Mouse (Mus musculus): ENCODE data around the gene Zfp341. TPM values are rescaled to one million over a fixed set of nuclear protein-coding genes. Genes with fewer than 3 reads are reported as not detected.

Gene Zfp341
- total and polyA plus RNA-seq, 3 experiments: 2.0 to 6.3 TPM; not detected in 1

- Histone ChIP-seq H3K9ac (ENCODE audit: control insufficient read depth, low read depth, low read length, poor library complexity, severe bottlenecking) (no peak overlapping the region), H3K36me3 (ENCODE audit: control insufficient read depth in 1 of 2, insufficient read depth in 2 of 2, low read length in 2 of 2) (peaks cover 0 to 23% of the 10 kb centered on the region in 2 experiments; a peak in 2 of 4 replicates), H3K27ac (ENCODE audit: control insufficient read depth, low read depth, low read length) (no peak overlapping the region), H3K79me2 (ENCODE audit: control insufficient read depth, insufficient read depth, low read length, poor library complexity) (peaks cover 24% of the 10 kb centered on the region), H3K4me1 (ENCODE audit: control insufficient read depth in 1 of 2, insufficient read depth in 2 of 2, low read length in 2 of 2) (peaks cover 6 to 11% of the 10 kb centered on the region in 2 experiments), H3K27me3 (ENCODE audit: control insufficient read depth in 1 of 2, insufficient read depth in 2 of 2, low read length in 2 of 2) (no peaks in the 10 kb centered on the region), H3K9me3 (replicated peaks; ENCODE audit: insufficient read depth, low read length) (no peaks in the 10 kb centered on the region), H3K4me3 (ENCODE audit: control insufficient read depth in 1 of 2, insufficient read depth in 1 of 2, low read depth in 2 of 2, low read length in 2 of 2) (no peak overlapping the region)
- no peak for TF ChIP-seq ZKSCAN1 (IDR thresholded peaks at IDR 0.05; ENCODE audit: low read depth, low read length)
- no peak for TF ChIP-seq TBP (IDR thresholded peaks at IDR 0.05; ENCODE audit: low read depth, low read length)
- no peak for TF ChIP-seq HCFC1 (IDR thresholded peaks at IDR 0.05; ENCODE audit: low read depth, low read length)
- TF ChIP-seq UBTF (IDR thresholded peaks at IDR 0.05; ENCODE audit: borderline replicate concordance, insufficient read depth, low read depth, low read length): no peak
- peak; percentile 51; the same call in 1 of the 2 replicates for TF ChIP-seq GATA1 (IDR thresholded peaks at IDR 0.05; ENCODE audit: low read depth, low read length)
- TF ChIP-seq ZNF384 (IDR thresholded peaks at IDR 0.05; ENCODE audit: low read depth, low read length): 0 out of 2 replicates have a peak, but pooled peaks have one; percentile 28
- TF ChIP-seq MXI1 (IDR thresholded peaks at IDR 0.05; ENCODE audit: low read depth, low read length): no peak
- DNase-seq (ENCODE audit: low read depth, low spot score): no peak
Measured at GRCm38 (mm10) chr2:154678995-154679394, 65.9 kb downstream of the Zfp341 start.

DNA sequence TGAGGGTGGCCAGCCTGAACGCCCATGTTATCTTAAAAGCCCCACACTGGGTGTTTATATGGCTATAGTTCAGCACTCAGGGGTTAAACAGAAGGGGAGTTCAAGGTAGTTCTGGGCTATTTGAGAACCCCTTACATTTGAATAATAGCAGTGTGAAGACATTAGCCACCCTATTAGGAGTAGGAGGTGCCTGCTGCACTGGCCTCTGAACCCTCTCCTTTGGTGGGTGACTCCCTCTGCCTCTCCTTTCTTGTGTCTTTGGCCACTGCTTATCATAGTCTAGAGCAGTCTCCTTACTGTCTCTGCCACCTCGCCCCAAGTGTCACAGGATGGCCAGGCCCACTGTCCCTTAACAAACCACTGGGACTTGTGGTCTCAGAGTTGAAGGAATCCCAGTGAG is 67.2 kb downstream of the Zfp341 start:
- H3K36me3 ChIP-seq (ENCODE audit: control insufficient read depth in 1 of 2, insufficient read depth in 2 of 2, low read length in 2 of 2): peaks cover 0 to 23% of the 10 kb centered on the region in 2 experiments; a peak in 3 of 4 replicates
- peaks cover 22% of the 10 kb centered on the region for H3K79me2 ChIP-seq (ENCODE audit: control insufficient read depth, insufficient read depth, low read length, poor library complexity)
- no peak overlapping the region for H3K27ac ChIP-seq (ENCODE audit: control insufficient read depth, low read depth, low read length)
- H3K4me3 ChIP-seq (ENCODE audit: control insufficient read depth in 1 of 2, insufficient read depth in 1 of 2, low read depth in 2 of 2, low read length in 2 of 2): no peak overlapping the region
- TF ChIP-seq USF2 (IDR thresholded peaks at IDR 0.05; ENCODE audit: borderline replicate concordance in 1 of 2, insufficient read depth in 1 of 2, low read depth in 1 of 2, low read length in 2 of 2): no peak
- TF ChIP-seq ZNF384 (IDR thresholded peaks at IDR 0.05; ENCODE audit: low read depth, low read length): no peak
- TF ChIP-seq MAX (IDR thresholded peaks at IDR 0.05; ENCODE audit: low read length): no peak
- TF ChIP-seq RAD21 (IDR thresholded peaks at IDR 0.05; ENCODE audit: low read depth, low read length): no peak
- no peak for TF ChIP-seq MYB (IDR thresholded peaks at IDR 0.05; ENCODE audit: low read depth, low read length)
- TF ChIP-seq TCF12 (IDR thresholded peaks at IDR 0.05; ENCODE audit: low read depth, low read length): no peak
- no peak for TF ChIP-seq ETS1 (IDR thresholded peaks at IDR 0.05; ENCODE audit: low read depth, low read length)
- no peak for TF ChIP-seq TBP (IDR thresholded peaks at IDR 0.05; ENCODE audit: low read depth, low read length)
- no peak for TF ChIP-seq SMC3 (IDR thresholded peaks at IDR 0.05; ENCODE audit: low read depth, low read length)
- no peak for TF ChIP-seq MEF2A (IDR thresholded peaks at IDR 0.05; ENCODE audit: extremely low read depth, insufficient replicate concordance, low read depth, low read length, poor library complexity, severe bottlenecking)
- no peak for TF ChIP-seq ZMIZ1 (IDR thresholded peaks at IDR 0.05; ENCODE audit: low read depth, low read length)
- TF ChIP-seq NELFE (IDR thresholded peaks at IDR 0.05; ENCODE audit: low read depth, low read length): no peak
- TF ChIP-seq E2F4 (IDR thresholded peaks at IDR 0.05; ENCODE audit: borderline replicate concordance, low read depth, low read length): no peak
- TF ChIP-seq POLR2AphosphoS2 (IDR thresholded peaks at IDR 0.05; ENCODE audit: low read length): no peak
- TF ChIP-seq CHD1 (IDR thresholded peaks at IDR 0.05; ENCODE audit: low read depth, low read length): no peak
- no peaks in the 10 kb centered on the region for H3K27me3 ChIP-seq (ENCODE audit: control insufficient read depth in 1 of 2, insufficient read depth in 2 of 2, low read length in 2 of 2)
- H3K4me1 ChIP-seq (ENCODE audit: control insufficient read depth in 1 of 2, insufficient read depth in 2 of 2, low read length in 2 of 2): peaks cover 6 to 11% of the 10 kb centered on the region in 2 experiments
- no peak for DNase-seq (ENCODE audit: low read depth, low spot score)
- no peaks in the 10 kb centered on the region for H3K9me3 ChIP-seq (replicated peaks; ENCODE audit: insufficient read depth, low read length)
- no peak overlapping the region for H3K9ac ChIP-seq (ENCODE audit: control insufficient read depth, low read depth, low read length, poor library complexity, severe bottlenecking)
